Comparison of ENCODE assay signal across 10 mouse cellular contexts in the genomic region with DNA sequence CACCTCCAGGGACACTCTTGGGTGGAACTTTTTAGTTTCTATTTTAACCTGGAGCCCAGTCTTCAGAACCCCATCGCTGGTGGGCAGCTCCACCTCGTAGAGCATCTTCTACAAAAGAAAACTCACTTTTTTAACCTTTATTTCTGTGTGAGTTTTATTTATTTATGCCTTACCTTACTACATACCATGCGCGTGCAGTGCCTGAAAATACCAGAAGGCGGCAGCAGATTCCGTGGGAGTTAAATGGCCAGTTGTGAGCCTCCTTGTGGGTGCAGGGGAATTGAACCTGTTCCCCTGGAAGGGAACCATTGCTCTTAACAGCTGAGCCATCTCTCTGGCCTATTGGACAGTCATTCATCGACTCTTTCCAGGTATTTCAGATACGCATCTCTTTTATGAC. TPM values are rescaled to one million over a fixed set of nuclear protein-coding genes. Genes with fewer than 3 reads are reported as not detected.
DNase-seq lines count a peak whose midpoint lies in the region; ATAC-seq and TF ChIP-seq lines count a peak whose summit lies in the region.
"Had no signal": no experiment of that assay in that cellular context is flagged by ENCODE, and none has a peak within 500 bp of the region (broad histone marks: within the 10 kb centered on the region; RNA-seq: fewer than 3 reads in every experiment).

No protein-coding gene starts in this region.

- TF ChIP-seq POLR2A in heart, adult 2 months (IDR thresholded peaks at IDR 0.05; ENCODE audit: insufficient read depth, low read depth, low read length): no peak
- TF ChIP-seq POLR2A in MEL (IDR thresholded peaks at IDR 0.05; ENCODE audit: control insufficient read depth in 1 of 2, insufficient read depth in 1 of 2, low read depth in 1 of 2, low read length in 2 of 2, poor library complexity in 1 of 2): no peak

- peak; percentile 88 for TF ChIP-seq RAD21 in MEL (IDR thresholded peaks at IDR 0.05; ENCODE audit: low read depth, low read length)

- peak; percentile 65 for ATAC-seq in monocyte, adult 5-6 weeks (replicated peaks; ENCODE audit: insufficient number of reproducible peaks, low FRiP score, low TSS enrichment, poor library complexity, severe bottlenecking)
- ATAC-seq in stomach, postnatal 0 days (ENCODE audit: low FRiP score, low TSS enrichment): 0 out of 2 replicates have a peak, but pooled peaks have one; percentile 12

- H3K27ac ChIP-seq in heart, adult 2 months: no peak overlapping the region
- H3K27ac ChIP-seq in MEL (ENCODE audit: control insufficient read depth, low read depth, low read length): no peak overlapping the region
- H3K27ac ChIP-seq in stomach, postnatal 0 days (replicated peaks): no peak overlapping the region
- H3K27ac ChIP-seq: embryonic facial prominence, embryonic 12.5 days; macrophage had no signal

- H3K4me1 ChIP-seq in heart, adult 2 months (ENCODE audit: control insufficient read depth, insufficient read depth, low read length): no peaks in the 10 kb centered on the region
- H3K4me1 ChIP-seq in MEL (ENCODE audit: control insufficient read depth in 1 of 2, insufficient read depth in 2 of 2, low read length in 2 of 2): peaks cover 6 to 21% of the 10 kb centered on the region in 2 experiments
- no peaks in the 10 kb centered on the region for H3K4me1 ChIP-seq in stomach, postnatal 0 days (replicated peaks; ENCODE audit: control insufficient read depth, insufficient read depth)
- H3K4me1 ChIP-seq: embryonic facial prominence, embryonic 12.5 days had no signal

- TF ChIP-seq CTCF in heart, adult 2 months (IDR thresholded peaks at IDR 0.05): peak; percentile 91
- TF ChIP-seq CTCF in MEL (IDR thresholded peaks at IDR 0.05 in 2 of 3, conservative IDR thresholded peaks at IDR 0.05 in 1 of 3; ENCODE audit: control insufficient read depth in 1 of 3, insufficient read depth in 1 of 3, low read depth in 2 of 3, low read length in 3 of 3, poor library complexity in 1 of 3, severe bottlenecking in 1 of 3): peak; percentile 83 to 92 (median 85)
- TF ChIP-seq CTCF in stomach, postnatal 0 days (IDR thresholded peaks at IDR 0.05; ENCODE audit: low read depth): peak; percentile 81

- no peak overlapping the region for H3K9ac ChIP-seq in heart, adult 2 months (ENCODE audit: low read depth, low read length)
- peak overlapping the region; percentile 22; the same call in 1 of the 2 replicates for H3K9ac ChIP-seq in MEL (ENCODE audit: control insufficient read depth, low read depth, low read length, poor library complexity, severe bottlenecking)
- no peak overlapping the region for H3K9ac ChIP-seq in stomach, postnatal 0 days (ENCODE audit: low read length)
- H3K9ac ChIP-seq: embryonic facial prominence, embryonic 12.5 days had no signal

- 32% methylated on average over 8 of the region's 8 CpGs for WGBS in heart, adult 2 months
- 39% methylated on average over 8 of the region's 8 CpGs for WGBS in stomach, postnatal 0 days

- no peaks in the 10 kb centered on the region for H3K79me2 ChIP-seq in heart, adult 2 months (replicated peaks; ENCODE audit: control insufficient read depth, insufficient read depth, low read length)
- no peaks in the 10 kb centered on the region for H3K79me2 ChIP-seq in MEL (ENCODE audit: control insufficient read depth, insufficient read depth, low read length, poor library complexity)

- H3K36me3 ChIP-seq in heart, adult 2 months (ENCODE audit: control insufficient read depth, insufficient read depth, low read length): no peaks in the 10 kb centered on the region
- H3K36me3 ChIP-seq in MEL (ENCODE audit: control insufficient read depth in 1 of 2, insufficient read depth in 2 of 2, low read length in 2 of 2): peaks cover 0 to 11% of the 10 kb centered on the region in 2 experiments; a peak in 2 of 4 replicates
- H3K36me3 ChIP-seq in stomach, postnatal 0 days (ENCODE audit: control insufficient read depth, insufficient read depth, low read length): no peaks in the 10 kb centered on the region
- H3K36me3 ChIP-seq: embryonic facial prominence, embryonic 12.5 days had no signal

- H3K4me3 ChIP-seq in heart, adult 2 months: no peak overlapping the region
- H3K4me3 ChIP-seq in MEL (ENCODE audit: control insufficient read depth in 1 of 2, insufficient read depth in 1 of 2, low read depth in 2 of 2, low read length in 2 of 2): no peak overlapping the region
- H3K4me3 ChIP-seq in stomach, postnatal 0 days (ENCODE audit: low read depth, low read length): no peak overlapping the region
- H3K4me3 ChIP-seq: embryonic facial prominence, embryonic 12.5 days had no signal

- no peaks in the 10 kb centered on the region for H3K9me3 ChIP-seq in MEL (replicated peaks; ENCODE audit: insufficient read depth, low read length)
- no peaks in the 10 kb centered on the region for H3K9me3 ChIP-seq in stomach, postnatal 0 days (ENCODE audit: control insufficient read depth, low read length)
- H3K9me3 ChIP-seq: embryonic facial prominence, embryonic 12.5 days had no signal

- intact Hi-C loops in heart, adult 2 months (cut with DNase I): loop anchor here (1.0 kb wide), 2 partner anchors 99 to 118 kb away; no protein-coding TSS in a partner anchor
- intact Hi-C loops in gastrocnemius, postnatal 14 days (cut with DNase I; ENCODE audit: low total_unique reads): loop anchor here (2.0 kb wide), 1 partner anchor 118 kb away; no protein-coding TSS in a partner anchor

- no peak overlapping the region for H3K4me2 ChIP-seq in stomach, postnatal 0 days (replicated peaks; ENCODE audit: low read depth)
- H3K4me2 ChIP-seq: embryonic facial prominence, embryonic 12.5 days had no signal

- no peaks in the 10 kb centered on the region for H3K27me3 ChIP-seq in heart, adult 2 months (ENCODE audit: control insufficient read depth, insufficient read depth, low read length)
- H3K27me3 ChIP-seq in MEL (ENCODE audit: control insufficient read depth in 1 of 2, insufficient read depth in 2 of 2, low read length in 2 of 2): no peaks in the 10 kb centered on the region
- H3K27me3 ChIP-seq in stomach, postnatal 0 days (ENCODE audit: control insufficient read depth, insufficient read depth, low read length): no peaks in the 10 kb centered on the region
- H3K27me3 ChIP-seq: embryonic facial prominence, embryonic 12.5 days had no signal

- TF ChIP-seq EP300 in heart, adult 2 months (IDR thresholded peaks at IDR 0.05; ENCODE audit: insufficient read depth, low read depth, low read length): no peak
- no peak for TF ChIP-seq EP300 in MEL (IDR thresholded peaks at IDR 0.05; ENCODE audit: low read depth in 1 of 2, low read length in 2 of 2)
- no peak for TF ChIP-seq EP300 in stomach, postnatal 0 days (optimal IDR thresholded peaks at IDR 0.05)

- DNase-seq in heart, adult 2 months: peak; percentile 63 to 82
- DNase-seq in heart, adult 11 months: no peak
- DNase-seq in MEL (ENCODE audit: low read depth, low spot score): peak; percentile 85
- peak; percentile 60 for DNase-seq in cerebellum, adult 11-12 months
- DNase-seq in gastrocnemius, postnatal 14 days: peak; percentile 50
- peak; percentile 23 to 71 for DNase-seq in layer of hippocampus, postnatal 25 days (ENCODE audit: extremely low spot score in 1 of 2, low spot score in 1 of 2)
- DNase-seq in stomach, postnatal 0 days (ENCODE audit: low spot score): peak; percentile 74

TF ChIP-seq in MEL, 35 proteins besides CTCF, POLR2A, EP300 and RAD21:
- TF ChIP-seq MAX (IDR thresholded peaks at IDR 0.05; ENCODE audit: low read length) (0 out of 2 replicates have a peak, but pooled peaks have one; percentile 20), MAFK (IDR thresholded peaks at IDR 0.05; ENCODE audit: borderline replicate concordance, low read depth, low read length) (no peak), SMC3 (IDR thresholded peaks at IDR 0.05; ENCODE audit: low read depth, low read length) (peak; percentile 93), HCFC1 (IDR thresholded peaks at IDR 0.05; ENCODE audit: low read depth, low read length) (0 out of 2 replicates have a peak, but pooled peaks have one; percentile 32), ZNF384 (IDR thresholded peaks at IDR 0.05; ENCODE audit: low read depth, low read length) (peak; percentile 44; the same call in 1 of the 2 replicates), SIN3A (IDR thresholded peaks at IDR 0.05; ENCODE audit: low read length) (0 out of 2 replicates have a peak, but pooled peaks have one; percentile 35), NRF1 (IDR thresholded peaks at IDR 0.05; ENCODE audit: insufficient read depth, low read depth, low read length, poor library complexity, severe bottlenecking) (0 out of 2 replicates have a peak, but pooled peaks have one; percentile 11), MAZ (IDR thresholded peaks at IDR 0.05; ENCODE audit: low read depth, low read length) (peak; percentile 59; the same call in 1 of the 2 replicates), MYC (IDR thresholded peaks at IDR 0.05; ENCODE audit: low read depth, low read length) (0 out of 2 replicates have a peak, but pooled peaks have one; percentile 45), MXI1 (IDR thresholded peaks at IDR 0.05; ENCODE audit: low read depth, low read length) (no peak; the same call in 1 of the 2 replicates), E2F4 (IDR thresholded peaks at IDR 0.05; ENCODE audit: borderline replicate concordance, low read depth, low read length) (no peak), ZC3H11A (IDR thresholded peaks at IDR 0.05; ENCODE audit: low read depth, low read length) (peak; percentile 90)

RNA-seq across cellular contexts. Expression of gene C1s2, which starts 5.1 kb away (rescaled TPM):
- total RNA-seq in heart, adult 2 months (2021): under 1 TPM; 0.26 to 0.48 TPM
- polyA plus RNA-seq in heart, adult 2 months (2012; rRNA removed): not detected in 2 replicates
- 0.12 and 0.16 TPM in 2 replicates for total RNA-seq in MEL (2012; rRNA removed)
- under 1 TPM in 1 of 2 experiments, not detected in 1; 0.25 TPM for polyA plus RNA-seq in MEL (2012; ENCODE audit: insufficient read depth in 1 of 2, insufficient read length in 2 of 2, low read depth in 1 of 2, low replicate concordance in 2 of 2, missing spikeins in 1 of 2)
- under 1 TPM; 0.78 to 0.96 TPM for total RNA-seq in gastrocnemius, postnatal 14 days (2021)
- total RNA-seq in layer of hippocampus, postnatal 25 days (2021): under 1 TPM in 1 of 2 experiments, not detected in 1; 0.25 TPM
- total RNA-seq in monocyte, adult 5-6 weeks (2017): not detected in 3 replicates
- polyA plus RNA-seq in stomach, postnatal 0 days (2015; fragmentation: Nextera tagmentation; extraction: Ambion mirVana): 0.05 TPM in 1 of 2 replicates, not detected in the other
- polyA plus RNA-seq: embryonic facial prominence, embryonic 12.5 days; macrophage had no signal

RNA-seq across cellular contexts. Expression of gene Lpcat3, which starts 21.8 kb away (rescaled TPM):
- total RNA-seq in heart, adult 2 months (2021): 10 to 100 TPM; 34.9 to 40.5 TPM
- 73.4 and 116 TPM in 2 replicates for polyA plus RNA-seq in heart, adult 2 months (2012; rRNA removed)
- 135 and 143 TPM in 2 replicates for total RNA-seq in MEL (2012; rRNA removed)
- polyA plus RNA-seq in MEL (2012; ENCODE audit: insufficient read depth in 1 of 2, insufficient read length in 2 of 2, low read depth in 1 of 2, low replicate concordance in 2 of 2, missing spikeins in 1 of 2): 100 to 1,000 TPM in 1 of 2 experiments, not detected in 1; 337 TPM
- total RNA-seq in gastrocnemius, postnatal 14 days (2021): 10 to 100 TPM; 26.3 to 32.3 TPM
- 10 to 100 TPM; 30.9 to 34.0 TPM for total RNA-seq in layer of hippocampus, postnatal 25 days (2021)
- total RNA-seq in monocyte, adult 5-6 weeks (2017): 18.6 to 29.6 TPM (median 20.8 TPM) in 3 replicates
- 78.8 and 79.6 TPM in 2 replicates for polyA plus RNA-seq in stomach, postnatal 0 days (2015; fragmentation: Nextera tagmentation; extraction: Ambion mirVana)
